Mouse (Mus musculus): ENCODE measurements at regions not wholly inside any gene's neighbourhood (a gene's known extent, or its start where the extent isn't known, plus 50 kb on each side); places are given as distances from the start of the nearest gene placed in this dataset.

GRCm38 (mm10) chr8:34368556-34368955, 257.0 kb upstream of the Gm10131 start:
- Histone ChIP-seq H3K9me3 (replicated peaks; ENCODE audit: insufficient read depth, low read length) (no peaks in the 10 kb centered on the region), H3K27me3 (ENCODE audit: control insufficient read depth in 1 of 2, insufficient read depth in 2 of 2, low read length in 2 of 2) (no peaks in the 10 kb centered on the region), H3K4me3 (ENCODE audit: control insufficient read depth in 1 of 2, insufficient read depth in 1 of 2, low read depth in 2 of 2, low read length in 2 of 2) (no peak overlapping the region), H3K9ac (ENCODE audit: control insufficient read depth, low read depth, low read length, poor library complexity, severe bottlenecking) (no peak overlapping the region), H3K27ac (ENCODE audit: control insufficient read depth, low read depth, low read length) (no peak overlapping the region), H3K4me1 (ENCODE audit: control insufficient read depth in 1 of 2, insufficient read depth in 2 of 2, low read length in 2 of 2) (no peaks in the 10 kb centered on the region), H3K79me2 (ENCODE audit: control insufficient read depth, insufficient read depth, low read length, poor library complexity) (no peaks in the 10 kb centered on the region), H3K36me3 (ENCODE audit: control insufficient read depth in 1 of 2, insufficient read depth in 2 of 2, low read length in 2 of 2) (no peaks in the 10 kb centered on the region)
- DNase-seq (ENCODE audit: low read depth, low spot score) = no peak
- TF ChIP-seq GATA1 (IDR thresholded peaks at IDR 0.05; ENCODE audit: low read depth, low read length) (no peak), MAX (IDR thresholded peaks at IDR 0.05; ENCODE audit: low read length) (no peak), MYB (IDR thresholded peaks at IDR 0.05; ENCODE audit: low read depth, low read length) (no peak), ZKSCAN1 (IDR thresholded peaks at IDR 0.05; ENCODE audit: low read depth, low read length) (no peak), SIN3A (IDR thresholded peaks at IDR 0.05; ENCODE audit: low read length) (no peak), NELFE (IDR thresholded peaks at IDR 0.05; ENCODE audit: low read depth, low read length) (no peak), POLR2AphosphoS5 (IDR thresholded peaks at IDR 0.05; ENCODE audit: borderline replicate concordance, low read depth, low read length) (no peak), UBTF (IDR thresholded peaks at IDR 0.05; ENCODE audit: borderline replicate concordance, insufficient read depth, low read depth, low read length) (no peak), ZNF384 (IDR thresholded peaks at IDR 0.05; ENCODE audit: low read depth, low read length) (no peak), USF1 (IDR thresholded peaks at IDR 0.05; ENCODE audit: low read depth, low read length) (no peak), POLR2A (IDR thresholded peaks at IDR 0.05; ENCODE audit: control insufficient read depth in 1 of 2, insufficient read depth in 1 of 2, low read depth in 1 of 2, low read length in 2 of 2, poor library complexity in 1 of 2) (no peak), CTCF (IDR thresholded peaks at IDR 0.05 in 2 of 3, conservative IDR thresholded peaks at IDR 0.05 in 1 of 3; ENCODE audit: control insufficient read depth in 1 of 3, insufficient read depth in 1 of 3, low read depth in 2 of 3, low read length in 3 of 3, poor library complexity in 1 of 3, severe bottlenecking in 1 of 3) (no peak), NRF1 (IDR thresholded peaks at IDR 0.05; ENCODE audit: insufficient read depth, low read depth, low read length, poor library complexity, severe bottlenecking) (no peak), TCF12 (IDR thresholded peaks at IDR 0.05; ENCODE audit: low read depth, low read length) (no peak), KAT2A (conservative IDR thresholded peaks at IDR 0.05; ENCODE audit: low read depth, low read length) (no peak), TBP (IDR thresholded peaks at IDR 0.05; ENCODE audit: low read depth, low read length) (no peak), ETS1 (IDR thresholded peaks at IDR 0.05; ENCODE audit: low read depth, low read length) (no peak)

- DNase-seq (ENCODE audit: low read depth, low spot score) = no peak
- Histone ChIP-seq H3K27ac (ENCODE audit: control insufficient read depth, low read depth, low read length) (no peak overlapping the region), H3K79me2 (ENCODE audit: control insufficient read depth, insufficient read depth, low read length, poor library complexity) (no peaks in the 10 kb centered on the region), H3K4me1 (ENCODE audit: control insufficient read depth in 1 of 2, insufficient read depth in 2 of 2, low read length in 2 of 2) (no peaks in the 10 kb centered on the region), H3K9me3 (replicated peaks; ENCODE audit: insufficient read depth, low read length) (no peaks in the 10 kb centered on the region), H3K9ac (ENCODE audit: control insufficient read depth, low read depth, low read length, poor library complexity, severe bottlenecking) (no peak overlapping the region), H3K36me3 (ENCODE audit: control insufficient read depth in 1 of 2, insufficient read depth in 2 of 2, low read length in 2 of 2) (no peaks in the 10 kb centered on the region), H3K4me3 (ENCODE audit: control insufficient read depth in 1 of 2, insufficient read depth in 1 of 2, low read depth in 2 of 2, low read length in 2 of 2) (no peak overlapping the region), H3K27me3 (ENCODE audit: control insufficient read depth in 1 of 2, insufficient read depth in 2 of 2, low read length in 2 of 2) (no peaks in the 10 kb centered on the region)
- TF ChIP-seq E2F4 (IDR thresholded peaks at IDR 0.05; ENCODE audit: borderline replicate concordance, low read depth, low read length) (no peak), GABPA (IDR thresholded peaks at IDR 0.05; ENCODE audit: low read depth, low read length) (no peak), NELFE (IDR thresholded peaks at IDR 0.05; ENCODE audit: low read depth, low read length) (no peak), ELF1 (IDR thresholded peaks at IDR 0.05; ENCODE audit: low read depth, low read length) (no peak), USF1 (IDR thresholded peaks at IDR 0.05; ENCODE audit: low read depth, low read length) (no peak), RCOR1 (IDR thresholded peaks at IDR 0.05; ENCODE audit: low read depth, low read length) (no peak), TCF12 (IDR thresholded peaks at IDR 0.05; ENCODE audit: low read depth, low read length) (no peak), UBTF (IDR thresholded peaks at IDR 0.05; ENCODE audit: borderline replicate concordance, insufficient read depth, low read depth, low read length) (no peak), SMC3 (IDR thresholded peaks at IDR 0.05; ENCODE audit: low read depth, low read length) (no peak), ZNF384 (IDR thresholded peaks at IDR 0.05; ENCODE audit: low read depth, low read length) (no peak)
Measured at GRCm38 (mm10) chr8:34364446-34365035, 253.0 kb upstream of the Gm10131 start.

All from MEL (cell line).